Mouse (Mus musculus) thymus, adult 2 months (tissue): ENCODE data around the gene Pnpla5. TPM values are rescaled to one million over a fixed set of nuclear protein-coding genes. Genes with fewer than 3 reads are reported as not detected.

ENCODE experiments used
- DNase-seq: peaks from one replicate; pipeline ENCODE4 v3.0.0; 2021
- H3K27ac ChIP-seq: fragments of 200-500 bp; 2 replicates; pipeline ENCODE4 v1.5.1; 2012; ENCODE audit warnings: low read length, control low read depth; ENCODE audit not compliant: control insufficient read depth, insufficient read depth
- H3K27me3 ChIP-seq: fragments of 200-500 bp; 2 replicates; pipeline ENCODE4 v1.6.1; 2012; ENCODE audit warnings: mild to moderate bottlenecking, low read length, moderate library complexity, mixed read lengths; ENCODE audit not compliant: control insufficient read depth, insufficient read depth
- H3K36me3 ChIP-seq: fragments of 200-500 bp; 2 replicates; pipeline ENCODE4 v1.6.1; 2012; ENCODE audit warnings: mild to moderate bottlenecking, low read length, moderate library complexity; ENCODE audit not compliant: control insufficient read depth, insufficient read depth
- H3K4me1 ChIP-seq: fragments of 200-500 bp; replicated peaks from 2 replicates; pipeline ENCODE4 v1.6.1; 2012; ENCODE audit warnings: low read length; ENCODE audit not compliant: control insufficient read depth, insufficient read depth
- H3K4me3 ChIP-seq: fragments of 200-500 bp; 2 replicates; pipeline ENCODE4 v1.5.1; 2012; ENCODE audit warnings: mild to moderate bottlenecking, low read length, control low read depth, moderate library complexity; ENCODE audit not compliant: control insufficient read depth, insufficient read depth
- CTCF ChIP-seq: fragments of 200-500 bp; IDR thresholded peaks from 2 replicates; pipeline ENCODE4 v1.5.1; 2012; ENCODE audit warnings: mild to moderate bottlenecking, control low read depth, low read length, moderate library complexity, borderline replicate concordance; ENCODE audit not compliant: control insufficient read depth, poor library complexity, insufficient read depth; ENCODE audit errors: extremely low read depth
- POLR2A ChIP-seq: fragments of 200-500 bp; IDR thresholded peaks from 2 replicates; pipeline ENCODE4 v1.6.1; 2012; ENCODE audit warnings: mild to moderate bottlenecking, low read length, control low read depth, moderate library complexity; ENCODE audit not compliant: control insufficient read depth, poor library complexity, insufficient read depth; ENCODE audit errors: extremely low read depth
- WGBS: fragments of 180-500 bp; shearing (Covaris S2); methylation state at CpG from one replicate; pipeline ENCODE4 v1.1.7; 2018; 5-methylcytosine and 5-hydroxymethylcytosine counted together
- polyA plus RNA-seq: library from polyadenylated mRNA; depleted of rRNA; stranded (reverse); fragments of >200 nt; gene quantifications from 2 replicates; pipeline ENCODE4 v1.2.3, GENCODE M21; 2012

Gene Pnpla5
- polyA plus RNA-seq, 1 experiment = 0.13 TPM

DNA sequence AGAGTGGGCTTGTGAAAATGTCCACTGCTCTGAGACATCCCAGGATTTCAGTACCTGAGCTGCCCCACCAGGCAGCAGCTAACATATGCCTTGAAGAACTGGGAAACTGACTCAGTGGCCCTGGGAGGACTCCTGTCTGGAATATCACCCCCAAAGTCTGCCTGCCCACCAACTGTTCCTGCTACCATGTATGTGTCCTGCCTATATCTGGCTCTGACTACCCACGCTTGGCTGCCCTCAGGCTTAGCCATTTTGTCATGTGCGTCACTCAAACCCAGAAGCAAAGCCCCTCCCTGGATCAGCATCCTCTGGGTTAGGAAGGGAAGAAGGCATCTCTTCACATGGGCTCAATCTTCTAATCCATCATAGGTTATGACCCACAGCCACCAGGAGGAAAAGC, 43.5 kb downstream of the Pnpla5 start:
- no peak overlapping the region for H3K27ac ChIP-seq
- DNase-seq = no peak
- no peaks in the 10 kb centered on the region for H3K4me1 ChIP-seq
- H3K27me3 ChIP-seq = no peaks in the 10 kb centered on the region
- H3K36me3 ChIP-seq = no peaks in the 10 kb centered on the region
- WGBS = 93% methylated on average over 2 of the region's 2 CpGs
- TF ChIP-seq POLR2A (no peak), CTCF (no peak)
- no peak overlapping the region for H3K4me3 ChIP-seq

GRCm38 (mm10) chr15:84078667-84079066, 44.3 kb downstream of the Pnpla5 start:
- H3K4me1 ChIP-seq = no peaks in the 10 kb centered on the region
- DNase-seq = no peak
- H3K27me3 ChIP-seq = no peaks in the 10 kb centered on the region
- no peak overlapping the region for H3K4me3 ChIP-seq
- TF ChIP-seq CTCF (no peak), POLR2A (no peak)
- no peak overlapping the region for H3K27ac ChIP-seq
- H3K36me3 ChIP-seq = no peaks in the 10 kb centered on the region
- WGBS = 6% methylated on average over 13 of the region's 13 CpGs

DNA sequence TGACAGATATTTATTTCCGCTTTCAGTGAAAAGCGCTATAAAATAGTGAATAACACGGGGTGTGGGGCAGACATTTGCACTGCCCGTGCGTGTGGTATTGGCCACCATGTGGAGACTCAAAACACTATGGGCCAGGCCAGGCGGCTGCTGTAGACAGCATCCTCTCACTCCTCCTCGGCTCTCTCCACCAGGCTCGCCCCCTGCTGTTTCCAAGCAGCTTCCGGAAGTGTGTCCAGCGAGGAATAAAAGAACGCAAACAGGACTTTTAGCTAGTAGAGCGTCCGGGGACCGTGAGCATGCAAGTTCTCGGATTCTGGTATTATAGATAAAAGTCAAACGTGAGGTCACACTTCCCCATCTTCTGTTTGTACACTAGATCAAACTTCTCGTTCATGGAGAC, 45.8 kb downstream of the Pnpla5 start:
- TF ChIP-seq CTCF (no peak), POLR2A (no peak)
- H3K27ac ChIP-seq = no peak overlapping the region
- H3K36me3 ChIP-seq = no peaks in the 10 kb centered on the region
- H3K4me1 ChIP-seq = no peaks in the 10 kb centered on the region
- DNase-seq = no peak
- no peaks in the 10 kb centered on the region for H3K27me3 ChIP-seq
- no peak overlapping the region for H3K4me3 ChIP-seq
- 73% methylated on average over 17 of the region's 17 CpGs for WGBS

- Histone ChIP-seq H3K36me3 (no peaks in the 10 kb centered on the region), H3K4me1 (no peaks in the 10 kb centered on the region), H3K27me3 (peaks cover 2% of the 10 kb centered on the region; the same call in 1 of the 2 replicates), H3K27ac (no peak overlapping the region), H3K4me3 (no peak overlapping the region)
- 22% methylated on average over 17 of the region's 17 CpGs for WGBS
- no peak for DNase-seq
- TF ChIP-seq CTCF (no peak), POLR2A (no peak)
These were observed 48.2 kb downstream of the Pnpla5 start for GRCm38 (mm10) chr15:84074705-84075185.

GRCm38 (mm10) chr15:84073911-84074704, 48.9 kb downstream of the Pnpla5 start:
- H3K36me3 ChIP-seq = no peaks in the 10 kb centered on the region
- 15% methylated on average over 15 of the region's 15 CpGs for WGBS
- no peak overlapping the region for H3K4me3 ChIP-seq
- TF ChIP-seq POLR2A (no peak), CTCF (peak; percentile 83)
- DNase-seq = peak; percentile 47
- no peak overlapping the region for H3K27ac ChIP-seq
- peaks cover 2% of the 10 kb centered on the region; the same call in 1 of the 2 replicates for H3K27me3 ChIP-seq
- no peaks in the 10 kb centered on the region for H3K4me1 ChIP-seq

DNA sequence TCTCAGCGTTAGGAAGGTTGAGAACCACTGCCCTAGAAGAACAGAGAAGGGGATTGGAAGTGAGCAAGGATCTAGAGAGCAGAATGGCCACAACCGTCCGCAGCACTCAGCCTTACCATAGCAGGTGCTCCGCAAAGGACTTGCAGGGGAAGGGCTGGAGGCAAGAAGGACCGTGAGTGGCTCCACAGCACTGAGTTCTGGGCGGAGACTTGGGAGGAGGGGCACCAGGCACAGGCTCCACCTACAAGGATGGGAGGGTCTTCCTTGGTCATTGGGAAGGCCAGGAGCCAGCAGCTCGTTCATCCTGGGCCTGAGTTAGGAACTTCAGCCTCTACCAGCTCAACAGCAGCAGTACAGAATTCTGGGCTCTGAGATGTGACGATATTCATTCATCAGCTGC, 49.9 kb downstream of the Pnpla5 start:
- Histone ChIP-seq H3K4me3 (no peak overlapping the region), H3K27me3 (peaks cover 2% of the 10 kb centered on the region; the same call in 1 of the 2 replicates), H3K4me1 (no peaks in the 10 kb centered on the region), H3K27ac (no peak overlapping the region), H3K36me3 (no peaks in the 10 kb centered on the region)
- no peak for TF ChIP-seq POLR2A
- no peak for TF ChIP-seq CTCF
- DNase-seq = no peak
- WGBS = 50% methylated on average over 8 of the region's 8 CpGs
